Mouse (Mus musculus) midbrain, embryonic 10.5 days (tissue): Measurements from ENCODE around the gene Slc22a20. TPM values are rescaled to one million over a fixed set of nuclear protein-coding genes. Genes with fewer than 3 reads are reported as not detected.

Experiments
- DNase-seq: peaks from one replicate; pipeline ENCODE4 v3.0.0-alpha.2; 2017; ENCODE audit warnings: low spot score
- H3K27ac ChIP-seq: fragments of 300-500 bp; sonication (generic); replicated peaks from 2 replicates; pipeline ENCODE4 v1.5.1; 2016; ENCODE audit warnings: mild to moderate bottlenecking
- H3K27me3 ChIP-seq: fragments of 300-500 bp; sonication (generic); 2 replicates; pipeline ENCODE4 v1.6.1; 2016; ENCODE audit warnings: low read depth, mild to moderate bottlenecking; ENCODE audit not compliant: poor library complexity, severe bottlenecking
- H3K36me3 ChIP-seq: fragments of 300-500 bp; sonication (generic); 2 replicates; pipeline ENCODE4 v1.6.1; 2016; ENCODE audit warnings: mild to moderate bottlenecking, moderate library complexity
- H3K4me1 ChIP-seq: fragments of 300-500 bp; sonication (generic); 2 replicates; pipeline ENCODE4 v1.6.1; 2016
- H3K4me3 ChIP-seq: fragments of 300-500 bp; sonication (generic); 2 replicates; pipeline ENCODE4 v1.5.1; 2016; ENCODE audit warnings: mild to moderate bottlenecking, moderate library complexity
- H3K9me3 ChIP-seq: fragments of 300-500 bp; sonication (generic); replicated peaks from 2 replicates; pipeline ENCODE4 v1.6.1; 2016; ENCODE audit warnings: mild to moderate bottlenecking
- WGBS: fragments of 180-500 bp; shearing (Covaris S2); methylation state at CpG from one replicate; pipeline ENCODE4 v1.1.7; 2016; 5-methylcytosine and 5-hydroxymethylcytosine counted together
- polyA plus RNA-seq: library from polyadenylated mRNA; unstranded; fragments of >200 nt; fragmentation: Nextera tagmentation; extraction: Ambion mirVana; gene quantifications from 2 replicates; pipeline ENCODE4 v1.2.1, GENCODE M21; 2016

Slc22a20 gene
- polyA plus RNA-seq, 1 experiment from 2014 or later, result not detected

- peaks cover 8% of the 10 kb centered on the region; the same call in 1 of the 2 replicates for H3K4me1 ChIP-seq
- DNase-seq, result no peak
- H3K27me3 ChIP-seq, result peaks cover 20% of the 10 kb centered on the region
- no peak overlapping the region for H3K4me3 ChIP-seq
- H3K9me3 ChIP-seq, result no peaks in the 10 kb centered on the region
- 69% methylated on average over 8 of the region's 8 CpGs for WGBS
- H3K27ac ChIP-seq, result no peak overlapping the region
- H3K36me3 ChIP-seq, result no peaks in the 10 kb centered on the region
Observed at GRCm38 (mm10) chr19:6009137-6009536, 23.2 kb upstream of the Slc22a20 start.

- 92% methylated on average over 13 of the region's 13 CpGs for WGBS
Observed at GRCm38 (mm10) chr19:6007013-6007412, 21.1 kb upstream of the Slc22a20 start.

GRCm38 (mm10) chr19:6005541-6005940, 19.6 kb upstream of the Slc22a20 start:
- Histone ChIP-seq H3K27me3 (0 out of 2 replicates have a peak, but pooled peaks cover 4% of the 10 kb centered on the region), H3K9me3 (no peaks in the 10 kb centered on the region), H3K36me3 (no peaks in the 10 kb centered on the region), H3K4me3 (no peak overlapping the region), H3K27ac (no peak overlapping the region), H3K4me1 (peaks cover 8% of the 10 kb centered on the region; the same call in 1 of the 2 replicates)
- WGBS, result 77% methylated on average over 11 of the region's 11 CpGs
- DNase-seq, result no peak

More at GRCm38 (mm10) chr19:6007013-6007412, 21.1 kb upstream of the Slc22a20 start:
- Histone ChIP-seq H3K36me3 (no peaks in the 10 kb centered on the region), H3K27me3 (0 out of 2 replicates have a peak, but pooled peaks cover 4% of the 10 kb centered on the region), H3K27ac (no peak overlapping the region), H3K9me3 (no peaks in the 10 kb centered on the region), H3K4me3 (no peak overlapping the region), H3K4me1 (peaks cover 8% of the 10 kb centered on the region; the same call in 1 of the 2 replicates)
- DNase-seq, result no peak

- WGBS, result 75% methylated on average over 5 of the region's 5 CpGs
- DNase-seq, result no peak
- no peaks in the 10 kb centered on the region for H3K36me3 ChIP-seq
- H3K27me3 ChIP-seq, result no peaks in the 10 kb centered on the region
- 0 out of 2 replicates have a peak, but pooled peaks cover 4% of the 10 kb centered on the region for H3K4me1 ChIP-seq
- no peak overlapping the region for H3K27ac ChIP-seq
- H3K9me3 ChIP-seq, result no peaks in the 10 kb centered on the region
- H3K4me3 ChIP-seq, result no peak overlapping the region
Observed at GRCm38 (mm10) chr19:5999969-6000368, 14.0 kb upstream of the Slc22a20 start.

- Histone ChIP-seq H3K27me3 (no peaks in the 10 kb centered on the region), H3K4me3 (no peak overlapping the region), H3K9me3 (no peaks in the 10 kb centered on the region), H3K27ac (no peak overlapping the region), H3K4me1 (no peaks in the 10 kb centered on the region), H3K36me3 (no peaks in the 10 kb centered on the region)
- WGBS, result 86% methylated on average over 3 of the region's 3 CpGs
- no peak for DNase-seq
Observed at GRCm38 (mm10) chr19:5998180-5998579, 12.2 kb upstream of the Slc22a20 start.

GRCm38 (mm10) chr19:5994711-5995110, 8.8 kb upstream of the Slc22a20 start:
- Histone ChIP-seq H3K27ac (no peak overlapping the region), H3K36me3 (no peaks in the 10 kb centered on the region), H3K4me3 (no peak overlapping the region), H3K27me3 (no peaks in the 10 kb centered on the region), H3K4me1 (peaks cover 7% of the 10 kb centered on the region; the same call in 1 of the 2 replicates), H3K9me3 (no peaks in the 10 kb centered on the region)
- WGBS, result 84% methylated on average over 14 of the region's 14 CpGs
- no peak for DNase-seq

GRCm38 (mm10) chr19:5992012-5992411, 6.1 kb upstream of the Slc22a20 start:
- WGBS, result 91% methylated on average over 7 of the region's 7 CpGs
- Histone ChIP-seq H3K27ac (no peak overlapping the region), H3K4me3 (no peak overlapping the region), H3K27me3 (no peaks in the 10 kb centered on the region), H3K4me1 (peaks cover 22% of the 10 kb centered on the region), H3K36me3 (no peaks in the 10 kb centered on the region), H3K9me3 (no peaks in the 10 kb centered on the region)
- no peak for DNase-seq

GRCm38 (mm10) chr19:5991467-5991866, 5.5 kb upstream of the Slc22a20 start:
- 79% methylated on average over 7 of the region's 7 CpGs for WGBS
- peaks cover 22% of the 10 kb centered on the region for H3K4me1 ChIP-seq
- no peak overlapping the region for H3K4me3 ChIP-seq
- no peak for DNase-seq
- no peaks in the 10 kb centered on the region for H3K36me3 ChIP-seq
- H3K27ac ChIP-seq, result no peak overlapping the region
- H3K27me3 ChIP-seq, result no peaks in the 10 kb centered on the region
- no peaks in the 10 kb centered on the region for H3K9me3 ChIP-seq

- Histone ChIP-seq H3K4me3 (no peak overlapping the region), H3K4me1 (peaks cover 26% of the 10 kb centered on the region), H3K36me3 (no peaks in the 10 kb centered on the region), H3K27ac (no peak overlapping the region), H3K9me3 (no peaks in the 10 kb centered on the region), H3K27me3 (no peaks in the 10 kb centered on the region)
- no peak for DNase-seq
- WGBS, result 81% methylated on average over 1 of the region's 1 CpGs
Observed at GRCm38 (mm10) chr19:5990921-5991320, 5.0 kb upstream of the Slc22a20 start.

GRCm38 (mm10) chr19:5990033-5990432, 4.1 kb upstream of the Slc22a20 start:
- DNase-seq, result no peak
- no peaks in the 10 kb centered on the region for H3K27me3 ChIP-seq
- peak overlapping the region; percentile 87 for H3K27ac ChIP-seq
- no peaks in the 10 kb centered on the region for H3K36me3 ChIP-seq
- WGBS, result 96% methylated on average over 12 of the region's 12 CpGs
- no peak overlapping the region for H3K4me3 ChIP-seq
- no peaks in the 10 kb centered on the region for H3K9me3 ChIP-seq
- peaks cover 29% of the 10 kb centered on the region for H3K4me1 ChIP-seq

- 75% methylated on average over 6 of the region's 6 CpGs for WGBS
- no peaks in the 10 kb centered on the region for H3K9me3 ChIP-seq
- DNase-seq, result no peak
- H3K36me3 ChIP-seq, result no peaks in the 10 kb centered on the region
- H3K4me1 ChIP-seq, result peaks cover 29% of the 10 kb centered on the region
- H3K27ac ChIP-seq, result peak overlapping the region; percentile 87
- peak overlapping the region; percentile 36 for H3K4me3 ChIP-seq
- no peaks in the 10 kb centered on the region for H3K27me3 ChIP-seq
Observed at GRCm38 (mm10) chr19:5989585-5989984, 3.6 kb upstream of the Slc22a20 start.

- Histone ChIP-seq H3K4me1 (peaks cover 29% of the 10 kb centered on the region), H3K27ac (peak overlapping the region; percentile 87), H3K36me3 (no peaks in the 10 kb centered on the region), H3K27me3 (no peaks in the 10 kb centered on the region), H3K4me3 (peak overlapping the region; percentile 36), H3K9me3 (no peaks in the 10 kb centered on the region)
- WGBS, result 10% methylated on average over 13 of the region's 13 CpGs
- peak; percentile 85 for DNase-seq
Observed at GRCm38 (mm10) chr19:5988815-5989452, 3.0 kb upstream of the Slc22a20 start.

- Histone ChIP-seq H3K4me3 (no peak overlapping the region), H3K27ac (peak overlapping the region; percentile 87), H3K9me3 (no peaks in the 10 kb centered on the region), H3K27me3 (no peaks in the 10 kb centered on the region), H3K4me1 (peaks cover 29% of the 10 kb centered on the region), H3K36me3 (no peaks in the 10 kb centered on the region)
- DNase-seq, result no peak
- WGBS, result 73% methylated on average over 5 of the region's 5 CpGs
Observed at GRCm38 (mm10) chr19:5988027-5988814, 2.3 kb upstream of the Slc22a20 start.
